Mouse (Mus musculus) neural tube, embryonic 13.5 days (tissue): ENCODE data around the gene Slco3a1. TPM values are rescaled to one million over a fixed set of nuclear protein-coding genes. Genes with fewer than 3 reads are reported as not detected.

Experiments
- ATAC-seq: fragments of 200-750 bp; cut with Nextera tagmentation; 2 replicates; pipeline ENCODE4 v1.8.0; 2017; ENCODE audit warnings: low read depth, mild to moderate bottlenecking, moderate TSS enrichment, moderate library complexity
- H3K27ac ChIP-seq: fragments of 300-500 bp; sonication (generic); replicated peaks from 2 replicates; pipeline ENCODE4 v1.5.1; 2015; ENCODE audit warnings: moderate library complexity, mild to moderate bottlenecking, inconsistent platforms
- H3K27me3 ChIP-seq: fragments of 300-500 bp; sonication (generic); 2 replicates; pipeline ENCODE4 v1.6.1; 2015; ENCODE audit warnings: mild to moderate bottlenecking, inconsistent platforms
- H3K36me3 ChIP-seq: fragments of 300-500 bp; sonication (generic); 2 replicates; pipeline ENCODE4 v1.6.1; 2015; ENCODE audit warnings: mild to moderate bottlenecking, inconsistent platforms
- H3K4me1 ChIP-seq: fragments of 300-500 bp; sonication (generic); replicated peaks from 2 replicates; pipeline ENCODE4 v1.6.1; 2015; ENCODE audit warnings: inconsistent platforms
- H3K4me2 ChIP-seq: fragments of 300-500 bp; sonication (generic); 2 replicates; pipeline ENCODE4 v1.6.1; 2015; ENCODE audit warnings: inconsistent platforms, mild to moderate bottlenecking, moderate library complexity
- H3K4me3 ChIP-seq: fragments of 300-500 bp; sonication (generic); 2 replicates; pipeline ENCODE4 v1.5.1; 2015; ENCODE audit warnings: mild to moderate bottlenecking, inconsistent platforms
- H3K9ac ChIP-seq: fragments of 300-500 bp; sonication (generic); 2 replicates; pipeline ENCODE4 v1.6.1; 2015; ENCODE audit warnings: moderate library complexity, mild to moderate bottlenecking, inconsistent platforms
- H3K9me3 ChIP-seq: fragments of 300-500 bp; sonication (generic); 2 replicates; pipeline ENCODE4 v1.6.1; 2016; ENCODE audit warnings: inconsistent platforms
- WGBS: fragments of 180-500 bp; shearing (Covaris S2); methylation state at CpG from one replicate; pipeline ENCODE4 v1.1.7; 2015; 5-methylcytosine and 5-hydroxymethylcytosine counted together
- polyA plus RNA-seq: library from polyadenylated mRNA; unstranded; fragments of >200 nt; fragmentation: Nextera tagmentation; extraction: Ambion mirVana; gene quantifications from 2 replicates; pipeline ENCODE4 v1.2.1, GENCODE M21; 2015

The Slco3a1 gene
- polyA plus RNA-seq, 1 experiment from 2014 or later, result 31.8 TPM

DNA sequence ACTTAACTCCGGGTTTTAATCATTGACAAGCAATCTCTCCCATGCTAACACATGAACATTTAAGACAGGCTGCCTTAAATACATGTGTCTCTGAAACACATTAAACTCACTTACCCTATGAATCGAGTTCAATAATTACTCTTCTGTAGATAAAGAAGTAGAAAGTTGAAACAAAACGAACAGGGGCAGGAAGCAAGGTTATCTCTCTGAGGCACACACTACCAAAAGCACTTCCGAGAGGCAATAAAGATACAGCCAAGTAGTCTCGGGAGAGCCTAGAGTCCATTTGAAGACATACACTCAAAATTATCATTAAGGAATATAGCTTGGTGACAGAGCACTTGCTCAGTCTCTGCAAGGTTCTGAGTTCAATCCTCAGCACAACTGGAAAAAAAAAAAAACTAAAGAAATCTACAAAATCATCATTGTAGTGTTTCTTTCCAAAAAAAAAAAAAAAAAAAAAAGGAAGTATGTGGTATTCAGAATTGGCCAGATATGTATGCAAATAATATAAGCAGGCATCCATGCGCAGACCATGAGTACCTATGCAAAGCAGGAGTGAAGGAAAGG lies 5.5 kb downstream of the Slco3a1 start:
- H3K9ac ChIP-seq, result no peak overlapping the region
- no peak overlapping the region for H3K4me3 ChIP-seq
- no peak overlapping the region for H3K27ac ChIP-seq
- no peak overlapping the region for H3K4me2 ChIP-seq
- ATAC-seq, result no peak
- peaks cover 18% of the 10 kb centered on the region for H3K27me3 ChIP-seq
- H3K36me3 ChIP-seq, result no peaks in the 10 kb centered on the region
- H3K9me3 ChIP-seq, result no peaks in the 10 kb centered on the region
- H3K4me1 ChIP-seq, result peaks cover 61% of the 10 kb centered on the region
- 79% methylated on average over 6 of the region's 6 CpGs for WGBS

DNA sequence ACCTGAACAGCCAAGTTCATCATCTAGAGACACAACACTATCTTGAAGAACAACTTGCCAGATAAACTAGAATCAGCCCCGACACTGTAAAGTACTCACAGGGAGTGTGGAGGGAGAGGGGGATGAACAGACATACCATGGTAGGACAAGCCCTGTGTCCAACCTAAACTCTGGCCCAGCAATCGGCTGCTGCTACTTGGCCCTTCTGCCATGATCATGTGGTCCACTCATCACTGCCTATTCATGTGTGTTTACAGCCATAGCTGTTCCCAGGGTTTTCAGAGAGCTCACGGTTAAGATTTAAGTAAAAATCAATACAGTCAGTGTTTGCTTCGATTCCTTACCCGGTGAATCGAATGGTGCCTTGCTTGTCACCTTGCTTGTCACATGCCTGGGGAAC lies 7.9 kb downstream of the Slco3a1 start:
- Histone ChIP-seq H3K9ac (no peak overlapping the region), H3K27me3 (peaks cover 1% of the 10 kb centered on the region; the same call in 1 of the 2 replicates)

DNA sequence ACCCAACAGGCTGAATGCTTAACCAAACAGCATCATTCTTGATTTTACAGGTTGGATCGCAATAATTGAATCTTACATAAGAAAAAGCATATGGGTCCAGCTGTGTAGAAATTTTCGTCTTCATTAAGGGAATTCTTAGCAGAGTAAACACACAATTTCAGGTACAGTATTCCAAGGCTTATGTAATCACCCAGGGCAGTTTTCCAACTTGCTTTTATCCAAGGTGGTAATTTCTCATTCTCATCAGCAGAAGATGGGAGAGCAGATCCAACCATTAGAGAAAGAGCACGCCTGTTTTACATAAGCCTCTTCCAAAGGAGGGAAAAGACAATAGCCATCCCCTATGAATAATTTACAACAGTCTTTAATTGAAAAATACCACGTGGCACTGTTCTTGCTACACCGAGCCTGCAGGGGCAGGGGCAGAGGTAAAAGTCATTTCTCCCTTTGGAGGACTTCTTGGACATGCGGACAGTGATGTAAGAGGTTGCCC lies 9.0 kb downstream of the Slco3a1 start:
- Histone ChIP-seq H3K4me1 (peaks cover 28% of the 10 kb centered on the region), H3K9ac (no peak overlapping the region), H3K4me3 (no peak overlapping the region), H3K27ac (no peak overlapping the region), H3K9me3 (no peaks in the 10 kb centered on the region), H3K36me3 (no peaks in the 10 kb centered on the region), H3K4me2 (no peak overlapping the region), H3K27me3 (no peaks in the 10 kb centered on the region)
- 63% methylated on average over 6 of the region's 6 CpGs for WGBS
- ATAC-seq, result no peak

More for the DNA sequence above, 7.9 kb downstream of the Slco3a1 start:
- ATAC-seq, result no peak
- Histone ChIP-seq H3K4me2 (no peak overlapping the region), H3K9me3 (no peaks in the 10 kb centered on the region), H3K36me3 (no peaks in the 10 kb centered on the region), H3K4me1 (peaks cover 38% of the 10 kb centered on the region), H3K4me3 (no peak overlapping the region), H3K27ac (no peak overlapping the region)
- WGBS, result 88% methylated on average over 6 of the region's 6 CpGs

DNA sequence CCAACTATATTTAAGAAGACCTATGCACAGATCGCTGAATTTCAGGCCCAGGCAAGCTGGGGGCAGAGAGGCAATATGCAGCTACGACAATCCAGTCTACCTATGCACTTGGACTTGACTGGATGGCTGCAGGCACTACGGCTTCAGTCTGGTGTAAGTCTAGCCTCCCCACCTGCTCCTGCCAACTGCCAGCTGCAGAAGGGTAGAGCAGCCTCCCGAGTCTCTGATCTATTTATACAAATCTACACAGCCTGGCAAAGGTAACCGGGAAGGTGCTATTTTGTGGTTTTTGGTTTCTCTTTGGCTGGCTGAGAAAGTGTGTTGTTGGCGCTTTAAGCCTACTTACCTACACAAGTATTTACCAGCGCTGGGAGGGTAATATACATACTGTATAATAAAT lies 10.3 kb downstream of the Slco3a1 start:
- WGBS, result 82% methylated on average over 7 of the region's 7 CpGs

DNA sequence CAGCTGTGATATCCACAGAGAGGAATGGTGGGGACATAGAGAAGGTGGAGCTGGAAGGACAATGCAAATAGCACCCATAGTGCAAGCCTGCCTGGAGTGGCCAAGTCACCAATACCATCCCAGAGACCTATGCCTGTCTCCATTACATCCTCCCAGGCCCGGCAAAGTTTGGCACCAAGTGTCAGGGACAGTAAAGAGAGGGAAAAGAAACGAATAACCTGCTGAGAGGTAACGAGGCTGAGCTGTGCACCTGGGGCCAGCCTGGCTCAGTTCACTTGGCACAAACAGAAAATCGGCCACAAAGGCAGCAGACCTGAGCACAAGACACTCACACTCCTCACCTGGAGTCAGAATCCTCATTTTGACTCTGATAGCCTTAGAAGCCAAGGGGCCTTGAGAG lies 12.6 kb downstream of the Slco3a1 start:
- Histone ChIP-seq H3K4me3 (no peak overlapping the region), H3K4me1 (peaks cover 14% of the 10 kb centered on the region), H3K27ac (no peak overlapping the region), H3K4me2 (no peak overlapping the region), H3K36me3 (no peaks in the 10 kb centered on the region), H3K9ac (no peak overlapping the region), H3K27me3 (no peaks in the 10 kb centered on the region), H3K9me3 (no peaks in the 10 kb centered on the region)
- WGBS, result 67% methylated on average over 4 of the region's 4 CpGs
- ATAC-seq, result no peak

More for the DNA sequence above, 10.3 kb downstream of the Slco3a1 start:
- Histone ChIP-seq H3K36me3 (no peaks in the 10 kb centered on the region), H3K9me3 (no peaks in the 10 kb centered on the region), H3K4me2 (no peak overlapping the region), H3K27me3 (no peaks in the 10 kb centered on the region), H3K9ac (no peak overlapping the region), H3K4me1 (peaks cover 20% of the 10 kb centered on the region), H3K27ac (no peak overlapping the region), H3K4me3 (no peak overlapping the region)
- ATAC-seq, result no peak

DNA sequence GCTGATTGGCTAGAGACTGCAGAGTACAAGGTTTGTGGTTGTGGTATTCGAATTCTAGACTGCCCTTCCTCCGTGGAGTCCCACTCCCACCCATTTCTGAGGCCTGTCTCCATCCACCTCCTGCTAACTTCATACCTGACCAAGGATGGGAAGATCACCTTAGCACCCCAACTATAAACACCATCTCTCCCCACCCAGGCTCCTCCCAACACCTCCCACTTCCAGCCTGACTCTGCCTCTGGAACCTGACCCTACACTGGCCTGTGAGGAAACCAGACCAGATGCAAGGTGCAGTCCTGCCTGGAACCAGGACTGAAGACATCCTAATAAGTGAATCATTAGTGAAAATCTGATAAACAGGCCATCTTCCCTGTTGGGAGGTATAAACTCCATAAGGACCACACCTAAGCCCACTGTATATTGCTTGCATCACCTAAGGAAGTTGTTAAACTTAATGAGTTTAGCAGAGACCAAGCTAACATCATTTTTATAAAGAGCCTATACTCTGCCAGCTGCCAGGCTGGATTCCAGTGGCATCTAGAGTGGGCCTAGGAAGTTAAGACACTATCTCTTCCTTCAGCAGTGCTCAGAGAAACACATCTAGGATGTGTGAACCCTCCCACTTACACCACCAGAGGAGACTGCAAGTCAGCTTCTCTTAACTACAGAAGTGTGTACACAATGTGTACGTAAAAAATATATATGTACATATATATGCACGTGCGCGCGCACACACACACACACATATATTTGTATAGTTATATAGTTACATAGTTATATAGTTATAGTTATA lies 13.5 kb downstream of the Slco3a1 start:
- H3K9ac ChIP-seq, result no peak overlapping the region
- ATAC-seq, result no peak
- H3K4me3 ChIP-seq, result no peak overlapping the region
- 91% methylated on average over 7 of the region's 7 CpGs for WGBS
- H3K9me3 ChIP-seq, result no peaks in the 10 kb centered on the region
- no peak overlapping the region for H3K4me2 ChIP-seq
- H3K27me3 ChIP-seq, result no peaks in the 10 kb centered on the region
- H3K36me3 ChIP-seq, result no peaks in the 10 kb centered on the region
- peaks cover 14% of the 10 kb centered on the region for H3K4me1 ChIP-seq
- no peak overlapping the region for H3K27ac ChIP-seq

DNA sequence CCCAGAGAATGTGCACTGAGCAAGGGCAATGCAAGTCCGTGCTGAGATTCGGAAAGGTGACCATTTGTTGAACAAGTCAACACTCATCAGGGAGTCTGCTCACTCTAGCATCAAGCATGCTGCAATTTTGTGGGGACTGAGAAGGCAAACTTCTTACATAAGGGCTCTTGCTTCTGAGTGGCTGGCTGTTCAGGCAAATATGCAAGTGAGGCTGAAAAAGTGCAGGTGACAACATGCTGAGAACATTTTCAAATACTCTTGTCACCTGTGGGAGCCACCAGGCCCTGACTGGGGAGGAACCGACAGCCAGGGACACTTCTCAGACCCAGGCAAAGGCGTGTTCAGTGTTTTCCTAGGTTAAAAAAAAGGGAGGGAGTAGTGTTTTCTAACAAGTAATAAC lies 18.4 kb downstream of the Slco3a1 start:
- no peak overlapping the region for H3K4me3 ChIP-seq
- H3K9me3 ChIP-seq, result no peaks in the 10 kb centered on the region
- H3K4me1 ChIP-seq, result peaks cover 7% of the 10 kb centered on the region; the same call in 1 of the 2 replicates
- no peak overlapping the region for H3K4me2 ChIP-seq
- 88% methylated on average over 4 of the region's 4 CpGs for WGBS
- H3K27me3 ChIP-seq, result no peaks in the 10 kb centered on the region
- H3K27ac ChIP-seq, result no peak overlapping the region
- no peak for ATAC-seq
- no peaks in the 10 kb centered on the region for H3K36me3 ChIP-seq
- H3K9ac ChIP-seq, result no peak overlapping the region

DNA sequence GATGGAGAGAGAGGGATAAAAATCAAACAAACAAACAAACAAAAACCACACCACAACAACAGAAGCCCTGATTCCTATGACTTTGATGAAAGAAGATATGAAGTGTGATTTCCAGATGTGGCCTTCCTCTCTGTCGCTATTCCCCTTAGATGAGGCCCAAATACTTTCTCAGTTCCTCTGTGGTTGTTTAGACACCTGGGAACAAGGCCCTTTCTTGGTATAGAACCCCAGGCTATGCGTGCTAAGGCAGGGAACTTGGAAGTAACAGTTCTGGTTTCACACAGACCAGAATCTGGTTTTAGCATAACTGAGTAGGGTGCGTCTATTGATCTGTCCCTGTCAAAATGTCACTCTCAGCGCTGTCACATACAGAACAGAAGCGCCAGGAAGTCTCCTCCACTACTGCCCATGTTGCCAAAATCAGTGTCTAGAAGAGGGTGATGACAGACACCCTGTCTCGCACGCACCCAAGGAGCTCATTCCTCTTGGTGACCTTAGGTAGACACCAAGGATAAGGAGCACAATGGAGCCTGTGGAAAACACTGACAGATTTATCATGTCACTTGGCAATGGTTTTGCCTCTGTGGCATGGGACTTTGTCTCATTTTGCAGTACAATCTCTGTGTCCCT lies 23.0 kb downstream of the Slco3a1 start:
- 87% methylated on average over 7 of the region's 7 CpGs for whole genome bisulfite sequencing
- H3K4me2 ChIP-seq, result no peak overlapping the region

DNA sequence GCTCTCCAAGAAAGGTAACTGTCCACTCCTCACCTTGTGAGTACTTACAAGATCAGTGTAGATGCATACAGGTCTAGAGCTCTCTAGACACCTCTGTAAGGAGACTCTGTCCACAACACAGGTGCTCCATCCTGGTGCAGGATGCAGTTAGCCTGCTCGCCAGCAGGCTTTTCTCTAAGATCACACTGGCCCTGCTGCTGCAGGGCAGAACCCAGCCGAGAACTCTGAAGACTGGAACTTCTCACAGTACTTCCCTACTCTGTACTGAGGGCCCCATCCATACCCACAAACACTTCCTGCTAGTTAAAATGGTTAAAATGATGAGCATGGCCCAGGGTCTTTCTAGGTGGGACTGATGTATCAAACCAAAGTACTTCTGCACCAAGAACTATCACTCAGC lies 24.7 kb downstream of the Slco3a1 start:
- H3K27ac ChIP-seq, result no peak overlapping the region
- H3K4me3 ChIP-seq, result no peak overlapping the region
- no peak for ATAC-seq
- 74% methylated on average over 2 of the region's 2 CpGs for WGBS
- no peak overlapping the region for H3K9ac ChIP-seq
- H3K4me1 ChIP-seq, result peaks cover 27% of the 10 kb centered on the region; the same call in 1 of the 2 replicates
- H3K4me2 ChIP-seq, result no peak overlapping the region
- no peaks in the 10 kb centered on the region for H3K27me3 ChIP-seq
- H3K36me3 ChIP-seq, result no peaks in the 10 kb centered on the region
- H3K9me3 ChIP-seq, result no peaks in the 10 kb centered on the region

More for the DNA sequence above, 23.0 kb downstream of the Slco3a1 start:
- Histone ChIP-seq H3K36me3 (no peaks in the 10 kb centered on the region), H3K4me3 (no peak overlapping the region), H3K9ac (no peak overlapping the region), H3K27ac (no peak overlapping the region), H3K27me3 (no peaks in the 10 kb centered on the region), H3K4me1 (peaks cover 27% of the 10 kb centered on the region; the same call in 1 of the 2 replicates), H3K9me3 (no peaks in the 10 kb centered on the region)
- no peak for ATAC-seq

DNA sequence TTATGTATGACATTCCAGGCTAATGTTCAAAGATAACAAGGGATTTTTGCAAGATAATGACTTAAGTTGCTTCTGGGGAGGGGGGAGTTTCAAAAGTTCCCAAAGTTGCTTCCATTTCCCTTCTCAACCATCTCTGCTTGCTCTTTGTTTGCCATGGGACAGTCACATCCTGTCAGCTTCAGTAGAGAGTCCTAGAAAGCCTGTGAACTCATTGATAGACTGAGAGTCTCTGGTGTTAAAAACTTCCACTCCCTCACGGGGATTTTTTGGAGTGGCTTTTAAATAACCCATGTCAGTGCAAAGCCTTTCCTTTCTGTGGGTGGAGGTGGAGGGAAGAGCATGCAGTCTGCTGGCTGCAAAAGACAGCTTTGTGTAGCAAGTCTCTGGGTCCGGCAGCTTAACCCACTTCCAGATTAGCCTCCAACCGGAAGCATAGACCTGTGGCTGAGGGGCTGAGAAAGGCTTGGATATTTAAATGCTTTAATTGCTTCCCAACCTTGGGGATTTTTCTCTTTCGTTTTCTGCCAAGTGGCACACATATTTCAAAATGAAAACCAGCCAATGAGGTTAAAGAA lies 25.3 kb downstream of the Slco3a1 start:
- no peak overlapping the region for H3K4me3 ChIP-seq
- no peak overlapping the region for H3K4me2 ChIP-seq
- ATAC-seq, result no peak
- H3K4me1 ChIP-seq, result peaks cover 27% of the 10 kb centered on the region; the same call in 1 of the 2 replicates
- H3K9ac ChIP-seq, result no peak overlapping the region
- H3K9me3 ChIP-seq, result no peaks in the 10 kb centered on the region
- H3K27ac ChIP-seq, result no peak overlapping the region
- H3K27me3 ChIP-seq, result no peaks in the 10 kb centered on the region
- no peaks in the 10 kb centered on the region for H3K36me3 ChIP-seq
- WGBS, result 68% methylated on average over 4 of the region's 4 CpGs

DNA sequence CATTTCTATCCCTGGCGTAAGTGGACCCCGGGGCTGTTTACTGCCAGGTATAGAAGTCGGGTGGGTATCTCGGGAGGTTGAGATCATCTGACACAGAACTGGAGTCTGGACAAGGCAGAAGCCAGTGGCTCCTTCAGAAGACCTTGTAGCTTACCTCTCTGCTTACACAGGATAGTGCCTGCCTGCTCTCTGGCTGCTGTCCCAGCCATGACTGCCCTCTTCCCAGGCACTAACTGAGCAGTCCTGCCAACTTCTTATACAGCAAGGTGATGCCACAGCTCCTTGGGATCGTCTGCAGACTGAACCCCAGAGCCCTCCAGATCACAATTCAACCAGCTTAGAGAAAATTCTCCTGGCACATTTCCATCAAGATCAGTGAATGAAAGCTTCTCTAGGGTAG lies 26.4 kb downstream of the Slco3a1 start:
- Histone ChIP-seq H3K9ac (no peak overlapping the region), H3K27ac (no peak overlapping the region), H3K27me3 (0 out of 2 replicates have a peak, but pooled peaks cover 3% of the 10 kb centered on the region), H3K36me3 (no peaks in the 10 kb centered on the region), H3K4me3 (no peak overlapping the region), H3K4me2 (no peak overlapping the region), H3K4me1 (peaks cover 28% of the 10 kb centered on the region; the same call in 1 of the 2 replicates), H3K9me3 (no peaks in the 10 kb centered on the region)
- ATAC-seq, result no peak
- WGBS, result 87% methylated on average over 5 of the region's 5 CpGs

DNA sequence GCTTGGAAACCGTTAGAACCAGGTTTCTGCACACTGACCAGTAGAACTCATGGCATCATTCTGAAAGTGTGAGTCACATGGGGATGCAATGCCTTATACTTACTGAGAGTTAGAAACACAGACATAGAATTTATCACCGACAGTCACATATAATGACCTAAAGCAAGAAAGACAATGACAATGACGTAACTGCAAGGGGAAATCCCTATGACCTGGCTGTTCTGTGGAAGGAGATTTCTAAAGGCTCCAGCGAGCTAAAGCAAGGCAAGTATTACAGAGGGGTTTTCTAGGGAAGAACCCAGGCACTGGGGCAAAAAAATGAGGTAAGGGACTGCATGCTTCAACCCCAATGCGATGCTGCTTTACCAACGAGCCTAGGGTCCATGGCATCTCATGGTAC lies 26.9 kb downstream of the Slco3a1 start:
- Histone ChIP-seq H3K4me3 (no peak overlapping the region), H3K9ac (no peak overlapping the region), H3K27ac (no peak overlapping the region), H3K4me2 (no peak overlapping the region), H3K4me1 (peaks cover 33% of the 10 kb centered on the region; the same call in 1 of the 2 replicates), H3K9me3 (no peaks in the 10 kb centered on the region), H3K36me3 (no peaks in the 10 kb centered on the region), H3K27me3 (0 out of 2 replicates have a peak, but pooled peaks cover 3% of the 10 kb centered on the region)
- WGBS, result 72% methylated on average over 6 of the region's 6 CpGs
- ATAC-seq, result no peak
